Mouse (Mus musculus) embryo, embryonic 9.5 days (tissue): ENCODE measurements around the gene Pp2d1.

ENCODE experiments used
- DNase-seq: peaks from one replicate; pipeline ENCODE4 v3.0.0-alpha.2; 2017; ENCODE audit errors: extremely low spot score

The Pp2d1 gene

GRCm38 (mm10) chr17:53478858-53479603, 60.2 kb downstream of the Pp2d1 start, which contains the start of gene Rab5a:
Gene Rab5a, plus strand, starts transcription at chr17:53479234.
- peak; percentile 97 for DNase-seq

GRCm38 (mm10) chr17:53478066-53478857, 61.0 kb downstream of the Pp2d1 start:
- no peak for DNase-seq

GRCm38 (mm10) chr17:53468697-53469096, 70.6 kb downstream of the Pp2d1 start:
- DNase-seq: no peak

- no peak for DNase-seq
These were observed 73.7 kb downstream of the Pp2d1 start for GRCm38 (mm10) chr17:53465569-53465968.

- DNase-seq: peak; percentile 14
These were observed 75.8 kb downstream of the Pp2d1 start for GRCm38 (mm10) chr17:53463496-53463840.

- peak; percentile 83 for DNase-seq
These were observed 76.4 kb downstream of the Pp2d1 start, which contains the start of gene Efhb for GRCm38 (mm10) chr17:53462603-53463495. Gene Efhb, minus strand, starts transcription at chr17:53463321.
